Mouse (Mus musculus): ENCODE measurements around the gene A2ml1. TPM values are rescaled to one million over a fixed set of nuclear protein-coding genes. Genes with fewer than 3 reads are reported as not detected.

A2ml1 gene
- polyA plus RNA-seq, 1 experiment from 2014 or later: 3.1 TPM

- 25% methylated on average over 9 of the region's 9 CpGs for WGBS
These were observed 24.9 kb upstream of the A2ml1 start for GRCm38 (mm10) chr6:128606350-128606749.

GRCm38 (mm10) chr6:128604512-128604911 is 23.1 kb upstream of the A2ml1 start:
- 36% methylated on average over 5 of the region's 5 CpGs for WGBS
- Histone ChIP-seq H3K4me3 (ENCODE audit: low read depth, low read length) (no peak overlapping the region), H3K9me3 (ENCODE audit: control insufficient read depth, low read length) (no peaks in the 10 kb centered on the region), H3K27me3 (ENCODE audit: control insufficient read depth, insufficient read depth, low read length) (no peaks in the 10 kb centered on the region), H3K4me1 (replicated peaks; ENCODE audit: control insufficient read depth, insufficient read depth) (no peaks in the 10 kb centered on the region), H3K27ac (replicated peaks) (no peak overlapping the region), H3K4me2 (replicated peaks; ENCODE audit: low read depth) (no peak overlapping the region), H3K9ac (ENCODE audit: low read length) (no peak overlapping the region), H3K36me3 (ENCODE audit: control insufficient read depth, insufficient read depth, low read length) (no peaks in the 10 kb centered on the region)
- 0 out of 2 replicates have a peak, but pooled peaks have one; percentile 18 for ATAC-seq (ENCODE audit: low FRiP score, low TSS enrichment)
- no peak for DNase-seq (ENCODE audit: low spot score)
- TF ChIP-seq EP300 (optimal IDR thresholded peaks at IDR 0.05): no peak
- peak; percentile 87 for TF ChIP-seq CTCF (IDR thresholded peaks at IDR 0.05; ENCODE audit: low read depth)

More at GRCm38 (mm10) chr6:128606350-128606749, 24.9 kb upstream of the A2ml1 start:
- H3K36me3 ChIP-seq (ENCODE audit: control insufficient read depth, insufficient read depth, low read length): no peaks in the 10 kb centered on the region
- no peak for DNase-seq (ENCODE audit: low spot score)
- H3K9ac ChIP-seq (ENCODE audit: low read length): no peak overlapping the region
- H3K4me2 ChIP-seq (replicated peaks; ENCODE audit: low read depth): no peak overlapping the region
- H3K27me3 ChIP-seq (ENCODE audit: control insufficient read depth, insufficient read depth, low read length): no peaks in the 10 kb centered on the region
- no peak for TF ChIP-seq EP300 (optimal IDR thresholded peaks at IDR 0.05)
- TF ChIP-seq CTCF (IDR thresholded peaks at IDR 0.05; ENCODE audit: low read depth): no peak
- no peaks in the 10 kb centered on the region for H3K9me3 ChIP-seq (ENCODE audit: control insufficient read depth, low read length)
- no peaks in the 10 kb centered on the region for H3K4me1 ChIP-seq (replicated peaks; ENCODE audit: control insufficient read depth, insufficient read depth)
- H3K27ac ChIP-seq (replicated peaks): no peak overlapping the region
- H3K4me3 ChIP-seq (ENCODE audit: low read depth, low read length): no peak overlapping the region
- ATAC-seq (ENCODE audit: low FRiP score, low TSS enrichment): no peak

GRCm38 (mm10) chr6:128602463-128603201 is 21.2 kb upstream of the A2ml1 start:
- ATAC-seq (ENCODE audit: low FRiP score, low TSS enrichment): no peak
- Histone ChIP-seq H3K36me3 (ENCODE audit: control insufficient read depth, insufficient read depth, low read length) (no peaks in the 10 kb centered on the region), H3K9ac (ENCODE audit: low read length) (no peak overlapping the region), H3K27me3 (ENCODE audit: control insufficient read depth, insufficient read depth, low read length) (no peaks in the 10 kb centered on the region), H3K9me3 (ENCODE audit: control insufficient read depth, low read length) (no peaks in the 10 kb centered on the region), H3K27ac (replicated peaks) (no peak overlapping the region), H3K4me1 (replicated peaks; ENCODE audit: control insufficient read depth, insufficient read depth) (no peaks in the 10 kb centered on the region), H3K4me3 (ENCODE audit: low read depth, low read length) (no peak overlapping the region), H3K4me2 (replicated peaks; ENCODE audit: low read depth) (no peak overlapping the region)
- DNase-seq (ENCODE audit: low spot score): no peak
- TF ChIP-seq EP300 (optimal IDR thresholded peaks at IDR 0.05): no peak
- TF ChIP-seq CTCF (IDR thresholded peaks at IDR 0.05; ENCODE audit: low read depth): no peak
- 63% methylated on average over 10 of the region's 10 CpGs for WGBS

GRCm38 (mm10) chr6:128602026-128602425 is 20.6 kb upstream of the A2ml1 start:
- H3K4me2 ChIP-seq (replicated peaks; ENCODE audit: low read depth): no peak overlapping the region
- no peak overlapping the region for H3K9ac ChIP-seq (ENCODE audit: low read length)
- ATAC-seq (ENCODE audit: low FRiP score, low TSS enrichment) (no peak), DNase-seq (ENCODE audit: low spot score) (no peak)
- no peak for TF ChIP-seq EP300 (optimal IDR thresholded peaks at IDR 0.05)
- no peak for TF ChIP-seq CTCF (IDR thresholded peaks at IDR 0.05; ENCODE audit: low read depth)
- WGBS: 37% methylated on average over 3 of the region's 3 CpGs
- H3K4me1 ChIP-seq (replicated peaks; ENCODE audit: control insufficient read depth, insufficient read depth): no peaks in the 10 kb centered on the region
- H3K4me3 ChIP-seq (ENCODE audit: low read depth, low read length): no peak overlapping the region
- H3K27me3 ChIP-seq (ENCODE audit: control insufficient read depth, insufficient read depth, low read length): no peaks in the 10 kb centered on the region
- H3K36me3 ChIP-seq (ENCODE audit: control insufficient read depth, insufficient read depth, low read length): no peaks in the 10 kb centered on the region
- H3K9me3 ChIP-seq (ENCODE audit: control insufficient read depth, low read length): no peaks in the 10 kb centered on the region
- H3K27ac ChIP-seq (replicated peaks): no peak overlapping the region

- no peaks in the 10 kb centered on the region for H3K9me3 ChIP-seq (ENCODE audit: control insufficient read depth, low read length)
- 48% methylated on average over 4 of the region's 4 CpGs for WGBS
- DNase-seq (ENCODE audit: low spot score): no peak
- H3K9ac ChIP-seq (ENCODE audit: low read length): no peak overlapping the region
- no peaks in the 10 kb centered on the region for H3K36me3 ChIP-seq (ENCODE audit: control insufficient read depth, insufficient read depth, low read length)
- 0 out of 2 replicates have a peak, but pooled peaks cover 2% of the 10 kb centered on the region for H3K4me1 ChIP-seq (replicated peaks; ENCODE audit: control insufficient read depth, insufficient read depth)
- H3K4me3 ChIP-seq (ENCODE audit: low read depth, low read length): no peak overlapping the region
- H3K27ac ChIP-seq (replicated peaks): no peak overlapping the region
- H3K4me2 ChIP-seq (replicated peaks; ENCODE audit: low read depth): no peak overlapping the region
- TF ChIP-seq CTCF (IDR thresholded peaks at IDR 0.05; ENCODE audit: low read depth) (peak; percentile 64), EP300 (optimal IDR thresholded peaks at IDR 0.05) (no peak)
- no peak for ATAC-seq (ENCODE audit: low FRiP score, low TSS enrichment)
- H3K27me3 ChIP-seq (ENCODE audit: control insufficient read depth, insufficient read depth, low read length): no peaks in the 10 kb centered on the region
These were observed 18.1 kb upstream of the A2ml1 start for GRCm38 (mm10) chr6:128599555-128599954.

All from stomach, postnatal 0 days (tissue).